Mouse (Mus musculus) cerebellum, postnatal 4 days (tissue): ENCODE data around the gene Dus1l.
"Not testable (repeated sequence)": the region's sequence is repeated elsewhere in the genome, so short reads cannot be mapped to it uniquely, and the experiment has no call there.

Experiments used
- DNase-seq, 2 experiments: peaks; one replicate each; pipeline ENCODE4 v3.0.0; 2022; ENCODE audit warnings: low spot score in 2 of 2, mixed read lengths in 1 of 2

Gene Dus1l

DNA sequence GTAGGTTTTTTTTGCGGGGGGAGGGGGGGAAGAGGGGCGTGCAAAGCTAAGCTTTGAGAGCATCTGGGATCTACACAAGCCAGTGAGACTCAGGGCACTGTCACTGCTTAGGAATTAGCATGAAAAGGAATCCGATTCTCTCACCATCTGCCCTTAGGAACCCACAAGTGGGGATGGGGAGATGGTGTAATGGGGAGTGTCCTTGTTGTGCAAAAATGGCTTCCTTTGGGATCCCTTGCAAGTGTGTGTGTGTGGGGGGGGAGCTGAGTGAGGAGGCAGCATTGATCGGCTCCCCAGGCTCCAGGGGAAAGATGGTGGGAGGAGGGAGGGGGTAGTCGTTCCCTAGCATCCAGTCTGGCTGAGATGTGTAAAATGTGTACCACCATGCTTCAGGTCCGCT is 19.1 kb downstream of the Dus1l start:
- DNase-seq: no peak

DNA sequence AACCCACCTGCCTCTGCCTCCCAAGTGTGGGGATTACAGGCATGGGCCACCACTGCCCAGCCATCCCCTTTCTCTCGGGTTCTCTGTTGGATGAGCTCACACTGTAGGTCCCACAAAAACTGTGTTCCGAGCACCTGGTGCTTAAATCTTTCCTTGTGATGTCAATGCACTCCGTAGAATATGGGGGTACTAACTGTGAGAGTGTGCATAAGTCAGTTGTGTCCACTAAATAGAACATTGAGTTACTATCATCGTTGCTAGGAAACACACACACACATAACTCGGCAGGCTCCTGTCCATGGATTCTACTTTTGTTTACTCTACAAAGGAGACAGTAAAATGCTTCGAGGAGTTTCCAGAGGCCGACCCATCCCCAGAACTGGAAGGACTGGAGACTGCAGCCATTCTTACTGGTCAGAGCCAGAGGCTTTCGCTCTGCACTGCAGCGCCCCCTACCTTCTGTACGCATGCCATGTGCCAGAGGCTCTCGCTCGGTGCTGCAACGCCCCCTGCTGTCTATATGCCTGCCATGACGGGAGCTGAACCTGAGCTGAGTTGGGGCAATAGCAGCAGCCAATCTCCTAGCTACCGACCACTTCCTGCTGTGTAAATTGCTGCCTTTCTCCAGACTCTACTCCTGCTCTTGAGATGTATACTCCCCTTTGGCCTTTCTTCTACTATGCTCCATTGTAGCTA is 20.3 kb downstream of the Dus1l start:
- peak; percentile 97 to 99 for DNase-seq

- DNase-seq: no peak
Observed at GRCm38 (mm10) chr11:120773463-120774190, 22.6 kb downstream of the Dus1l start.

DNA sequence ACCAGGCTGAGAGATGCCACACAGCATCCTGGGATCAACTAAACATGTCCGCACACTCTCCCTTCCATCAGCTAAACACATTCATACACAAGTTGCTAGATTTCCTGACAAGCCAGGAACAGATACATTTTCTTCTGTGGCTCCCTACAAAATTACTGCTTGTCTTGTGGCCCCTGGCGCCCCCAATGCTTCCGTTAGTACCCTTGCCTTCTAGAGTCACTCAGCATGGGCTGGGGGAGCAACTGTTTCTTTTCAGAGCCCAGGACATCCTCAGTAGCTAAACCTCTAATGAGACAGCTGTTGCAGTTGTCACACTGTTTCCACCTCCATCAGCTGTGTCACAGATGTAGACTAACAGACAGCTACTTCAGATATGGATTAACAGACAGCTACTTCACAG is 23.5 kb downstream of the Dus1l start:
- no peak for DNase-seq

DNA sequence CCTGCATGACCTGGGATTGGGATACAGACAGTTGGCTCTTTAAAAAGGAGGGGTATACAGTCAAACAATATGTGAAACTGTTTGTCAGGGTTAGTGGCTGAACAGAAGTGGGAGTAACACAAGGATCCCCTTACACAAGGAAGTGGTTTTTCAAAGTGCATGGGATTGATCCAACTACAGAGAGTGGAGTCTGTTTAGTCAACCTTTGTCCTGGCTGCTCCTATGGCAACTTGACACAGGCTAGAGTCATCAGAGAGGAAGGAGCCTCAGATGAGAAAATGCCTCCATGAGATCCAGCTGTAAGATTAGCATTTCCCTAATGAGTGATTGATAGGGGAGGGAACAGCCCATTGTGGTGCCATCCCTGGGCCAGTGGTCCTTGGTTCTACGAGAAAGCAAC is 28.0 kb downstream of the Dus1l start:
- no peak for DNase-seq

GRCm38 (mm10) chr11:120767023-120767422 is 29.2 kb downstream of the Dus1l start:
- DNase-seq: not testable (repeated sequence)

DNA sequence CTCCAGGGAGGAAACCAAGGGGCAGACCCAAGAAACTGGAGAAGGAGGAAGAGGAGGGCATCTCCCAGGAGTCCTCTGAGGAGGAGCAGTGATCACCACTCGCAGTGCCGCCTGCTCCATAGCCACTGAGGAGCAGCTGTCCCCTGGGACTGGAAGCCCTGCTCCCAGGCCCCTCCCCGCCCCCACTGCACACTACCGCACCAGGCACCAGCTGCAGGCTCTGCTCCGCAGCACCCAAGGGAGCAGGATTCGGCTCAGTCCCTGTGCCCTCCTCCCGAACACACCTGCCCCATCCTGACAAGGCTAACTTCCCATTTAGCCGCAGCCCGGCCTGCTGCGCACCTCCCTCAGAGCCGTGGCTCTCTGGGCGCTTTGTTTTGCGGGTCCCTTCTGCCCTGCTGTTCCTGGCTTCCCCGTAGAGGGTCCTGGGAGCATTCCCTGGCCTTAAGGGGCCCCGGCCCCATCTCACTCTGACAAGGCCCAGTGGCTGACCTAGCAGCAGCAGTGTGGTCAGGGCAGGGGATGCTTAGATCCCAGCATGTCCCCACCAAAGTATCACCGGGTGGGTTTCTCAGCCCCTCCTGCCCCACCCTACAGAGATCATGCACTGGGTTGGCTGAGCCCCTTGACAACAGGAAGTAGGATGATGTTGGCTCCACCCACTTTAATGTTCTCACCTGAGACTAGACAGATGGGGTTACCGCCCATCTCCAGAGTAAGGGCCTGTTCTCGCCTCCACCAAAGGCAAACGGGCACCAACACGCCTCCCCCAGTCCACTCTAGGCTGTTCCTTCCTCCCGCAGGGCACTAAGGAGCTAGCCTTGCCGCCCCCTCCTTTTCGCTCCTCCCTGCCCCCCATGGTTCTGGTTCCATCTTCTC is 32.8 kb downstream of the Dus1l start:
- not testable (repeated sequence) for DNase-seq

DNA sequence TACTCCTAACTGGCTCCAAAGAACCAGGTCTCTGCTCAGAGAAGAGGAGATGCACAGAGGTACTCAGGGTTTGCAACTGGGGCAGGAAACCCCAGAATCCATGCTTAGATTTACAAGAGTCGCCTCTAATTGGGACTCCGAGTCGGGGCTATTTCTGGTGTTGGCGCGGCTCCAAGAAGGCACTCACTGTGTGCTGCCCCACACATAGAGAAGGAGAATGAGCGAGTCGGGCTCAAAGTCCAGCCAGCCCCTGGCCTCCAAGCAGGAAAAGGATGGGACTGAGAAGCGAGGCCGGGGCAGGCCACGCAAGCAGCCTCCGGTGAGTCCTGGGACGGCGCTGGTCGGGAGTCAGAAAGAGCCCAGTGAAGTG is 33.5 kb downstream of the Dus1l start, which contains the start of gene Hmga1b:
Gene Hmga1b (plus strand): TSS at position 123 of the 370 bp plus-strand sequence.
- not testable (repeated sequence) for DNase-seq

DNA sequence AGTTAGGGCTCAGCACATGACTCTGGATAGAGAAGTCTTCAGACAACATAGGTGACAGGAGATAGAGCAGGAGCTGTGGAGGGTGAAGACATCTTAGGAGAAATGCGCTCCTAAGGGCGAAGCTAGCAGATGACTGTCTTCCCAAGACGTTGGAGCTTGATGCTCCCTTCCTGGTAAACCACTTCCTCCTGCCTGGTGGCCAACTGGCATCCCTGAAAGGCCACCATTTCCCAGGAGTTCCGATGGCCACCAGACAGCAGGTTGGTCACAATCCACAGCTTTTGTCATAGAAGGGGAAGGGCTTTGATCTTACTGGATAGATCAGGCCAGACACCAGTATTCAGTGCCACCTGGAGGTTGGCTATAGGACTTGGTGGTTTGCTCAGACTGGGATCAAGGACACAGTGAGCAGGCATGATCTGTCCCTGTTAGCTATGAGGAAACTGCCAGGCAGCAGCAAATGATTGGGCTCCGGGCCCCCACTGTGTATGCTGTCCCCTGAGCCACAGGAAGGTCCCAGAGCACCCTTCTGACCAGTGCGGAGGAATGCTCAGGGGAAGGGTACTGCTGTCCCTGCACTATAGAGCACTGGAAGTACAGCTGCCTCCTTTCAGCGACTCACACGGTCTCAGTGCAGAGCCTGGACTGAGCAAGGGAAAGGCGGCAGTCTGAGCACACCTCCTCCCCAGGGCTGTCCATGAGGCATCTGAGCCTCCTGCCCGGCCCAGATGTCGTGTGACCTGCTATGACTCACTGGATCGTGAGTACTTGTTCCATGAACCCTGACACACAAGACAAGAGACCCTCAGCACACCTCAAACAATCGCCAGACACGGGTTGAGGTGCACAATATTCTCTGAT is 34.2 kb downstream of the Dus1l start:
- DNase-seq: no peak

- no peak for DNase-seq
Observed at GRCm38 (mm10) chr11:120760236-120760635, 36.0 kb downstream of the Dus1l start.

DNA sequence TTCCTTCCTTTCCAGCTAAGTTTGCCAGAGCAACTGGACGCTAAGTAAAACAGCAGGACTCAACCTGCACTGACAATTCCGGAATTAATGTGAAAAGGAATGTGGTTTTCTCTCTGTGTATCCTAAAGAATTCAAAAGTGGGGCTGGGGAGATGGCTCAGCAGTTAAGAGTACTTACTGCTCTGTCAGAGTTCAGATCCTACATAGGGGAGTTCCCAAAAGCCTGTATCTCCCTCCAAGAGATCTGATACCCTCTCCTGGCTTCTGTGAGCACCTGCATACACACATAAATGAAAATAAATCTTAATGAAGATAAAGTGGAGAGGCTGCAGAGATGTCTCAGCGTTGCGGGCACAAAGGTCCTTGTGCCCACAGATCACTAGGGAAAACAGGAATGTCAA is 44.6 kb downstream of the Dus1l start:
- no peak for DNase-seq

GRCm38 (mm10) chr11:120749430-120749829 is 46.8 kb downstream of the Dus1l start:
- DNase-seq: no peak

- no peak for DNase-seq
Observed at GRCm38 (mm10) chr11:120747974-120748373, 48.2 kb downstream of the Dus1l start.

GRCm38 (mm10) chr11:120744121-120744701 is 52.0 kb downstream of the Dus1l start:
- no peak for DNase-seq

- no peak for DNase-seq
Observed at GRCm38 (mm10) chr11:120740981-120741380, 55.2 kb downstream of the Dus1l start.
